Mouse (Mus musculus): ENCODE results near the gene Mrs2.

DNA sequence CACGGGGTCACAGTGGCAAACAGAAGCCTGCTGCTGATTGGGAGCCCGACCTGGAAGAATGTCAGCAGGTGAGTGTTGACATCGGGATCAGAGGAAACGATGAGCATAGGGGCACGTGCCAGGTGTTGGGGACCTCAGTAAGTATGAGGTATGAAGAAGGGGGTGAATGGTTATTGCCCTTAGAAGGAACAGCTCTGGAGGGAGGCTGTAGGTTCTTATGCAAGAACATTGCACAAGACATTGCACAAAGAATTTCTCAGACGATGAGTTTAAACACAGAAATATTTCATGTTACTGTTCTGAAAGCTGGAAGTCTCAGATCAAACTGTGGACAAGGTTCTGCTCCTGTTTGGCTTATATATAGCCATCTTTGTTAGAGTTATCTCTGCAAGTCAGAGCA lies 39.1 kb downstream of the Mrs2 start:
- TF ChIP-seq POLR2A (IDR thresholded peaks at IDR 0.05; ENCODE audit: extremely low read depth, insufficient read depth, low read length) (no peak), CTCF (IDR thresholded peaks at IDR 0.05; ENCODE audit: extremely low read depth, insufficient read depth, low read length) (no peak)

All from cortical plate, adult 2 months (tissue).